Mouse (Mus musculus) liver, adult 2 months (tissue): ENCODE measurements around the gene Olfr1532-ps1.
"Not testable (repeated sequence)": the region's sequence is repeated elsewhere in the genome, so short reads cannot be mapped to it uniquely, and the experiment has no call there.

Experiments used
- CTCF ChIP-seq: fragments of 200-500 bp; IDR thresholded peaks from 2 replicates; pipeline ENCODE4 v1.5.1; 2011; ENCODE audit warnings: low read depth, low read length, control low read depth
- POLR2A ChIP-seq: fragments of 200-500 bp; IDR thresholded peaks from 2 replicates; pipeline ENCODE4 v1.6.1; 2011; ENCODE audit warnings: low read length, control low read depth; ENCODE audit not compliant: insufficient read depth; ENCODE audit errors: extremely low read depth

- TF ChIP-seq POLR2A, CTCF: not testable (repeated sequence)
Observed at GRCm38 (mm10) chr7:106920961-106921360, 13.2 kb downstream of the Olfr1532-ps1 start.
